Mouse (Mus musculus) E14TG2a.4 (cell line): ENCODE measurements around the gene Kcnk6.
"Not testable (repeated sequence)": the region's sequence is repeated elsewhere in the genome, so short reads cannot be mapped to it uniquely, and the experiment has no call there.

ENCODE experiments used
- H3K27me3 ChIP-seq: 2 replicates; pipeline ENCODE4 v1.6.1; 2014; ENCODE audit warnings: low read length, control low read depth; ENCODE audit not compliant: insufficient read depth
- H3K36me3 ChIP-seq: 2 replicates; pipeline ENCODE4 v1.6.1; 2014; ENCODE audit warnings: low read length, control low read depth; ENCODE audit not compliant: insufficient read depth
- H3K4me1 ChIP-seq: replicated peaks from 2 replicates; pipeline ENCODE4 v1.6.1; 2014; ENCODE audit warnings: low read depth, low read length, control low read depth
- H3K4me3 ChIP-seq: replicated peaks from 2 replicates; pipeline ENCODE4 v1.5.1; 2014; ENCODE audit warnings: mild to moderate bottlenecking, low read length
- H3K9me3 ChIP-seq: 2 replicates; pipeline ENCODE4 v1.6.1; 2014; ENCODE audit warnings: low read length, control low read depth
- CTCF ChIP-seq: conservative IDR thresholded peaks from 2 replicates; pipeline ENCODE4 v1.5.1; 2014; ENCODE audit warnings: low read length
- NANOG ChIP-seq: IDR thresholded peaks from 2 replicates; pipeline ENCODE4 v1.6.1; 2014; ENCODE audit warnings: borderline replicate concordance, low read length, mixed read lengths
- POU5F1 ChIP-seq: IDR thresholded peaks from 2 replicates; pipeline ENCODE4 v1.6.1; 2014; ENCODE audit warnings: low read length, borderline replicate concordance

The Kcnk6 gene

GRCm38 (mm10) chr7:29224756-29225394 lies 7.4 kb downstream of the Kcnk6 start:
- TF ChIP-seq POU5F1 (no peak), CTCF (no peak), NANOG (no peak)
- peak overlapping the region; percentile 24 for H3K4me3 ChIP-seq

GRCm38 (mm10) chr7:29214846-29215245 lies 17.5 kb downstream of the Kcnk6 start:
- peaks cover 24% of the 10 kb centered on the region for H3K4me1 ChIP-seq
- no peaks in the 10 kb centered on the region for H3K27me3 ChIP-seq
- peaks cover 48% of the 10 kb centered on the region for H3K9me3 ChIP-seq
- H3K4me3 ChIP-seq, result no peak overlapping the region
- TF ChIP-seq NANOG (no peak), CTCF (no peak), POU5F1 (no peak)
- H3K36me3 ChIP-seq, result no peaks in the 10 kb centered on the region

More at GRCm38 (mm10) chr7:29224756-29225394, 7.4 kb downstream of the Kcnk6 start:
- H3K27me3 ChIP-seq, result peaks cover 28% of the 10 kb centered on the region
- H3K36me3 ChIP-seq, result no peaks in the 10 kb centered on the region
- peaks cover 25% of the 10 kb centered on the region for H3K4me1 ChIP-seq
- H3K9me3 ChIP-seq, result peaks cover 13% of the 10 kb centered on the region

GRCm38 (mm10) chr7:29214236-29214635 lies 18.1 kb downstream of the Kcnk6 start:
- Histone ChIP-seq H3K4me3 (0 out of 2 replicates have a peak overlapping the region, but pooled peaks have one; percentile 23), H3K4me1 (peaks cover 24% of the 10 kb centered on the region), H3K36me3 (no peaks in the 10 kb centered on the region), H3K27me3 (no peaks in the 10 kb centered on the region), H3K9me3 (peaks cover 42% of the 10 kb centered on the region)
- TF ChIP-seq POU5F1 (no peak), CTCF (no peak), NANOG (no peak)

GRCm38 (mm10) chr7:29213675-29214082 lies 18.6 kb downstream of the Kcnk6 start, which contains the start of gene Catsperg1:
Catsperg1 (minus strand) TSS chr7:29214035.
- Histone ChIP-seq H3K36me3 (no peaks in the 10 kb centered on the region), H3K9me3 (peaks cover 36% of the 10 kb centered on the region), H3K4me3 (peak within 1 kb of the TSS; percentile 55), H3K4me1 (peaks cover 24% of the 10 kb centered on the region), H3K27me3 (no peaks in the 10 kb centered on the region)
- no peak for TF ChIP-seq POU5F1
- no peak for TF ChIP-seq NANOG
- no peak for TF ChIP-seq CTCF

- H3K4me1 ChIP-seq, result peaks cover 24% of the 10 kb centered on the region
- H3K36me3 ChIP-seq, H3K27me3 ChIP-seq: not testable (repeated sequence)
- H3K4me3 ChIP-seq, result peak overlapping the region; percentile 55
- peaks cover 30% of the 10 kb centered on the region for H3K9me3 ChIP-seq
Measured at GRCm38 (mm10) chr7:29212775-29213560, 19.3 kb downstream of the Kcnk6 start.

DNA sequence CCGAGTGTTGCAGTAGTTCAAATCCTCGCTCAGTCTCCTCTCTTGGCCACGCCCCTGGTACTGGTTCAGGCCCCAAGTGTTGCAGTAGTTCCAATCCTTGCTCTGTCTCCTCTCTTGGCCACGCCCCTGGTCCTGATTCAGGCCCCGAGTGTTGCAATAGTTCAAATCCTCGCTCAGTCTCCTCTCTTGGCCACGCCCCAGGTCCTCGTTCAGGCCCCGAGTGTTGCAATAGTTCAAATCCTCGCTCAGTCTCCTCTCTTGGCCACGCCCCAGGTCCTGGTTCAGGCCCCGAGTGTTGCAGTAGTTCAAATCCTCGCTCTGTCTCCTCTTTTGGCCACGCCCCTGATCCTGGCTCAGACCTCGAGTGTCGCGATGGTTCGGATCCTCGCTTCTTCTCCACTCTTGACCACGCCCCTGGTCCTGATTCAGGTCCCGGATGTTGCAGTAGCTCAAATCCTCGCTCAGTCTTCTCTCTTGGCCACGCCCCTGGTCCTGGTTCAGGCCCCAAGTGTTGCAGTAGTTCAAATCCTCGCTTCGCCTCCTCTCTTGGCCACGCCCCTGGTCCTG lies 20.0 kb downstream of the Kcnk6 start:
- H3K36me3 ChIP-seq, result no peaks in the 10 kb centered on the region
- no peak for TF ChIP-seq NANOG
- TF ChIP-seq POU5F1, result no peak
- TF ChIP-seq CTCF, result no peak
- H3K4me1 ChIP-seq, result peaks cover 24% of the 10 kb centered on the region
- no peaks in the 10 kb centered on the region for H3K27me3 ChIP-seq
- peak overlapping the region; percentile 67 for H3K4me3 ChIP-seq
- H3K9me3 ChIP-seq, result peaks cover 23% of the 10 kb centered on the region

DNA sequence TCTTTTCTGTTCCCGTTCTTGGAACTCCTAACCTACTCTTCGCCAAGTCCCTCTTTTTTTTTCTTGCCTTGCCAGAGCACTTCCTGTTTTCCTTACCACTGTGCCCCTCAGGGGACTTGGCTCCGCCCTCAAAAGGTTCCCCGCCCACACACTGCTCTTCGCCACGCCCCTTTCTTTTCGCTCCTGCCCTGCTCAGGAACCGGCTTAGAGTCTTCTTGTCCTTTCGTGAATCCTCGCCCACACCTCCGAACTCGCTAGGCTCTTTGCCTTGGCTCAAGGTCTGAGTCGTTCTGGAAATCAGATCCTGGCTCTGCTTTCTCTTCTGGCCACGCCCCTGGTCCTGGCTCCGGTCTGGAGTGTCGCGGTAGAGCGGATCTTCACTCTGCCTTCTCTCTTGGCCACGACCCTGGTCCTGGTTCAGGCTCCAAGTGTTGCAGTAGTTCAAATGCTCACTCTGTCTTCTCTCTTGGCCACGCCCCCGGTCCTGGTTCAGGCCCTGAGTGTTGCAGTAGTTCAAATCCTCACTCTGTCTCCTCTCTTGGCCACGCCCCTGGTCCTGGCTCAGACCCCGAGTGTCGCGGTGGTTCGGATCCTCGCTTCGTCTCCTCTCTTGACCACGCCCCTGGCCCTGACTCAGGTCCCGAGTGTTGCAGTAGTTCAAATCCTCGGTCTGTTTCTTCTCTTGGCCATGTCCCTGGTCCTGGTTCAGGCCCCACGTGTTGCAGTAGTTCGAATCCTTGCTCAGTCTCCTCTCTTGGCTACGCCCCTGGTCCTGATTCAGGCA lies 20.7 kb downstream of the Kcnk6 start:
- no peaks in the 10 kb centered on the region for H3K27me3 ChIP-seq
- peaks cover 17% of the 10 kb centered on the region for H3K9me3 ChIP-seq
- H3K36me3 ChIP-seq, result no peaks in the 10 kb centered on the region
- peaks cover 24% of the 10 kb centered on the region for H3K4me1 ChIP-seq
- TF ChIP-seq CTCF (no peak), POU5F1 (no peak), NANOG (no peak)
- peak overlapping the region; percentile 67 for H3K4me3 ChIP-seq

GRCm38 (mm10) chr7:29211013-29211412 lies 21.3 kb downstream of the Kcnk6 start:
- Histone ChIP-seq H3K9me3 (peaks cover 11% of the 10 kb centered on the region), H3K4me3 (peak overlapping the region; percentile 67), H3K4me1 (peaks cover 24% of the 10 kb centered on the region)
- not testable (repeated sequence) for H3K36me3 ChIP-seq, H3K27me3 ChIP-seq
